Mouse (Mus musculus): ENCODE data around the gene Ltb4r2.

DNA sequence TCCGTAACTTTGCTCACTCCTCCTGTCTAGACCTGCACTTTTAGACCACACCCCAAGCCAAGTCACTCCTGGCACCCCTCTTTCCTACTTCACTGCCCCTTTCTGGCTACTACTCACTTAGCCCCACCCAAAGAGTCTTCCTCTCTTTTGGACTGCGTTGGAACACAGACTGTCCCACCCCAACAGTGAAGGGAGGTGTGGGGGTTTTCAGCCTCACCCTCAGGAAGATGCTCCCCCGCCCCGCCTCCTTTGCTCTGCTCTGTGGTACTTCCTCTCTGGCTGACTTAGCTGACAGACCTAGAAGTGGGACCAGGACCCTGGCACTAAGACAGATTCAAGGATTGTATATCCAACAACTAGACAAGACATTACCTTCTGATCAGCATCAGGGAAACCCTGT, 4.5 kb downstream of the Ltb4r2 start, which contains the start of gene Ltb4r1:
- TF ChIP-seq POLR2A (IDR thresholded peaks at IDR 0.05; ENCODE audit: insufficient read depth, low read depth, low read length) = no peak
- TF ChIP-seq CTCF (IDR thresholded peaks at IDR 0.05; ENCODE audit: insufficient read depth, low read depth, low read length) = no peak

Measured in olfactory bulb, adult 2 months (tissue).